Mouse (Mus musculus) CH12.LX (cell line): Measurements from ENCODE around the gene Slc39a13.

Experiments
- CHD1 ChIP-seq: IDR thresholded peaks from 2 replicates; pipeline ENCODE4 v1.6.1; 2012; ENCODE audit warnings: low read depth, low read length, improper control_type of control experiment, inconsistent platforms
- CTCF ChIP-seq, 2 experiments: IDR thresholded peaks in 1 of 2; conservative IDR thresholded peaks in 1 of 2; 2 replicates each; pipeline ENCODE4 v1.5.1; 2011 to 2012; ENCODE audit warnings: low read depth in 2 of 2, low read length in 2 of 2, improper control_type of control experiment in 1 of 2, inconsistent platforms in 1 of 2, mild to moderate bottlenecking in 1 of 2, moderate library complexity in 1 of 2
- E2F4 ChIP-seq: IDR thresholded peaks from 2 replicates; pipeline ENCODE4 v1.6.1; 2011; ENCODE audit warnings: low read depth, low read length, improper control_type of control experiment; ENCODE audit not compliant: insufficient replicate concordance
- ELF1 ChIP-seq: IDR thresholded peaks from 2 replicates; pipeline ENCODE4 v1.6.1; 2014; ENCODE audit warnings: low read depth, mild to moderate bottlenecking, inconsistent platforms, low read length, improper control_type of control experiment
- EP300 ChIP-seq: IDR thresholded peaks from 2 replicates; pipeline ENCODE4 v1.6.1; 2011; ENCODE audit warnings: low read length, improper control_type of control experiment
- KAT2A ChIP-seq: IDR thresholded peaks from 2 replicates; pipeline ENCODE4 v1.6.1; 2012; ENCODE audit warnings: low read length, improper control_type of control experiment, inconsistent platforms; ENCODE audit not compliant: insufficient replicate concordance
- MAX ChIP-seq: IDR thresholded peaks from 2 replicates; pipeline ENCODE4 v1.6.1; 2011; ENCODE audit warnings: low read length, improper control_type of control experiment
- MAZ ChIP-seq: IDR thresholded peaks from 2 replicates; pipeline ENCODE4 v1.6.1; 2012; ENCODE audit warnings: low read depth, mild to moderate bottlenecking, inconsistent platforms, low read length, improper control_type of control experiment, moderate library complexity
- PAX5 ChIP-seq: IDR thresholded peaks from 2 replicates; pipeline ENCODE4 v1.6.1; 2012; ENCODE audit warnings: low read length, inconsistent platforms, mixed read lengths
- POLR2A ChIP-seq: IDR thresholded peaks from 2 replicates; pipeline ENCODE4 v1.6.1; 2011; ENCODE audit warnings: low read depth, mild to moderate bottlenecking, improper control_type of control experiment, low read length
- RCOR1 ChIP-seq: conservative IDR thresholded peaks from 2 replicates; pipeline ENCODE4 v1.6.1; 2012; ENCODE audit warnings: low read depth, mild to moderate bottlenecking, inconsistent platforms, low read length, improper control_type of control experiment
- SMC3 ChIP-seq: IDR thresholded peaks from 2 replicates; pipeline ENCODE4 v1.6.1; 2011; ENCODE audit warnings: low read depth, low read length, improper control_type of control experiment
- USF2 ChIP-seq: conservative IDR thresholded peaks from 2 replicates; pipeline ENCODE4 v1.6.1; 2011; ENCODE audit warnings: low read depth, low read length, improper control_type of control experiment

DNA sequence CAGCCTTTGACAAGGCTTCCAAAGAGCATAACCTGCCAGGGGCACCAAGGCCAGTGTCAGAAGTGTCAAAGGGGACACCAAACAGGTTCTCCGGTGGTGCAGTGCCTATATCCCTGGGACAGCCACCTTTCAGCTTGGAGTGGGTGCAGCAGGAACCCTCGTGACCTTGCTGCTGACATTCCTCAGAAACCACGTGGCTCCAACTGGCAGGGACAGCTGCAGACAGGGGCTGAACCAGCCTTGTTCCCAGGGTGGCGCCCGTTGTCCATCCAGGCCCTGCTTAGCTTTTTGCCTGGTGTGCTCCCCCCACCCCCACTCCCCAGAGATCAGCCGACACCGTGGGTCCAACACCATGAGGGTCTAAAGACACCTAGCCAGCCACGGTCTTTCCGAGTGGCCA lies 34.8 kb downstream of the Slc39a13 start, which contains the start of gene Rapsn:
- TF ChIP-seq CTCF (conservative IDR thresholded peaks at IDR 0.05 in 1 of 2, IDR thresholded peaks at IDR 0.05 in 1 of 2; ENCODE audit: low read depth in 2 of 2, low read length in 2 of 2) (no peak), E2F4 (no peak), MAZ (no peak), USF2 (no peak), EP300 (no peak), RCOR1 (no peak), PAX5 (no peak), POLR2A (no peak), CHD1 (no peak), SMC3 (no peak), KAT2A (no peak), ELF1 (no peak), MAX (no peak)
